Mouse (Mus musculus) CH12.LX (cell line): Measurements from ENCODE around the gene Odf3l2. TPM values are rescaled to one million over a fixed set of nuclear protein-coding genes. Genes with fewer than 3 reads are reported as not detected.

Experiments
- DNase-seq: peaks from one replicate; pipeline ENCODE4 v3.0.0-alpha.2; 2013; ENCODE audit errors: extremely low read depth
- H3K27ac ChIP-seq: 2 replicates; pipeline ENCODE4 v1.5.1; 2012; ENCODE audit warnings: low read depth, mild to moderate bottlenecking, control low read depth, moderate library complexity; ENCODE audit not compliant: insufficient read depth
- H3K27me3 ChIP-seq: replicated peaks from 2 replicates; pipeline ENCODE3; 2012; ENCODE audit warnings: inconsistent platforms
- H3K36me3 ChIP-seq, 2 experiments: replicated peaks in 1 of 2; 2 replicates each; pipeline versions ENCODE3 to v1.6.1; 2012; ENCODE audit warnings: inconsistent platforms in 1 of 2, low read length in 1 of 2, mild to moderate bottlenecking in 1 of 2, mixed read lengths in 1 of 2, moderate library complexity in 1 of 2; ENCODE audit not compliant: control insufficient read depth in 1 of 2, insufficient read depth in 1 of 2
- H3K4me1 ChIP-seq, 2 experiments: 2 replicates each; pipeline ENCODE4 v1.6.1; 2012; ENCODE audit warnings: inconsistent platforms in 1 of 2, moderate library complexity in 1 of 2; ENCODE audit not compliant: insufficient read depth in 2 of 2, control insufficient read depth in 1 of 2
- H3K4me2 ChIP-seq: 2 replicates; pipeline ENCODE4 v1.6.1; 2012; ENCODE audit warnings: low read depth, mild to moderate bottlenecking, control low read depth; ENCODE audit not compliant: poor library complexity, insufficient read depth, severe bottlenecking
- H3K4me3 ChIP-seq, 3 experiments: fragments of 150-350 bp in 1 of 3; sonication (generic) in 1 of 3; replicated peaks in 1 of 3; 2 replicates each; pipeline versions ENCODE3 to v1.5.1; 2011 to 2012; ENCODE audit warnings: low read depth in 2 of 3, low read length in 2 of 3, mild to moderate bottlenecking in 2 of 3, moderate library complexity in 2 of 3, control low read depth in 1 of 3, improper control_type of control experiment in 1 of 3, inconsistent platforms in 1 of 3, mixed read lengths in 1 of 3; ENCODE audit not compliant: poor library complexity in 1 of 3
- H3K79me2 ChIP-seq: replicated peaks from 2 replicates; pipeline ENCODE4 v1.6.1; 2012; ENCODE audit warnings: mild to moderate bottlenecking, moderate library complexity; ENCODE audit not compliant: control insufficient read depth, poor library complexity, insufficient read depth, severe bottlenecking; ENCODE audit errors: extremely low read depth
- H3K9ac ChIP-seq: 2 replicates; pipeline ENCODE4 v1.6.1; 2012; ENCODE audit warnings: low read depth, mild to moderate bottlenecking, control low read depth, moderate library complexity; ENCODE audit not compliant: insufficient read depth
- H3K9me3 ChIP-seq: replicated peaks from 2 replicates; pipeline ENCODE3; 2012; ENCODE audit warnings: low read length, inconsistent platforms, mixed read lengths
- CTCF ChIP-seq, 2 experiments: IDR thresholded peaks in 1 of 2; conservative IDR thresholded peaks in 1 of 2; 2 replicates each; pipeline ENCODE4 v1.5.1; 2011 to 2012; ENCODE audit warnings: low read depth in 2 of 2, low read length in 2 of 2, improper control_type of control experiment in 1 of 2, inconsistent platforms in 1 of 2, mild to moderate bottlenecking in 1 of 2, moderate library complexity in 1 of 2
- ELF1 ChIP-seq: IDR thresholded peaks from 2 replicates; pipeline ENCODE4 v1.6.1; 2014; ENCODE audit warnings: low read depth, mild to moderate bottlenecking, inconsistent platforms, low read length, improper control_type of control experiment
- EP300 ChIP-seq: IDR thresholded peaks from 2 replicates; pipeline ENCODE4 v1.6.1; 2011; ENCODE audit warnings: low read length, improper control_type of control experiment
- ETS1 ChIP-seq: conservative IDR thresholded peaks from 2 replicates; pipeline ENCODE4 v1.6.1; 2012; ENCODE audit warnings: low read depth, mild to moderate bottlenecking, inconsistent platforms, low read length, improper control_type of control experiment, moderate library complexity
- HCFC1 ChIP-seq: IDR thresholded peaks from 2 replicates; pipeline ENCODE4 v1.6.1; 2012; ENCODE audit warnings: low read depth, mild to moderate bottlenecking, inconsistent platforms, low read length, improper control_type of control experiment
- IRF4 ChIP-seq: IDR thresholded peaks from 2 replicates; pipeline ENCODE4 v1.6.1; 2014; ENCODE audit warnings: low read depth, mild to moderate bottlenecking, inconsistent platforms, low read length, improper control_type of control experiment
- JUN ChIP-seq: IDR thresholded peaks from 2 replicates; pipeline ENCODE4 v1.6.1; 2011; ENCODE audit warnings: low read depth, mild to moderate bottlenecking, low read length, improper control_type of control experiment, moderate library complexity; ENCODE audit not compliant: insufficient read depth
- JUND ChIP-seq: conservative IDR thresholded peaks from 2 replicates; pipeline ENCODE4 v1.6.1; 2011; ENCODE audit warnings: low read depth, low read length, improper control_type of control experiment
- KAT2A ChIP-seq: IDR thresholded peaks from 2 replicates; pipeline ENCODE4 v1.6.1; 2012; ENCODE audit warnings: low read length, improper control_type of control experiment, inconsistent platforms; ENCODE audit not compliant: insufficient replicate concordance
- MAX ChIP-seq: IDR thresholded peaks from 2 replicates; pipeline ENCODE4 v1.6.1; 2011; ENCODE audit warnings: low read length, improper control_type of control experiment
- MAZ ChIP-seq: IDR thresholded peaks from 2 replicates; pipeline ENCODE4 v1.6.1; 2012; ENCODE audit warnings: low read depth, mild to moderate bottlenecking, inconsistent platforms, low read length, improper control_type of control experiment, moderate library complexity
- MEF2A ChIP-seq: IDR thresholded peaks from 2 replicates; pipeline ENCODE4 v1.6.1; 2014; ENCODE audit warnings: low read depth, mild to moderate bottlenecking, inconsistent platforms, low read length, improper control_type of control experiment, borderline replicate concordance
- MXI1 ChIP-seq: IDR thresholded peaks from 2 replicates; pipeline ENCODE4 v1.6.1; 2011; ENCODE audit warnings: mild to moderate bottlenecking, low read depth, low read length, improper control_type of control experiment
- MYC ChIP-seq: IDR thresholded peaks from 2 replicates; pipeline ENCODE4 v1.6.1; 2011; ENCODE audit warnings: low read depth, mild to moderate bottlenecking, improper control_type of control experiment, low read length
- NELFE ChIP-seq: IDR thresholded peaks from 2 replicates; pipeline ENCODE4 v1.6.1; 2011; ENCODE audit warnings: low read depth, low read length, improper control_type of control experiment
- NRF1 ChIP-seq: IDR thresholded peaks from 2 replicates; pipeline ENCODE4 v1.6.1; 2014; ENCODE audit warnings: low read depth, mild to moderate bottlenecking, inconsistent platforms, low read length, improper control_type of control experiment, moderate library complexity
- PAX5 ChIP-seq: IDR thresholded peaks from 2 replicates; pipeline ENCODE4 v1.6.1; 2012; ENCODE audit warnings: low read length, inconsistent platforms, mixed read lengths
- POLR2A ChIP-seq: IDR thresholded peaks from 2 replicates; pipeline ENCODE4 v1.6.1; 2011; ENCODE audit warnings: low read depth, mild to moderate bottlenecking, improper control_type of control experiment, low read length
- SIN3A ChIP-seq: IDR thresholded peaks from 2 replicates; pipeline ENCODE4 v1.6.1; 2012; ENCODE audit warnings: low read length, improper control_type of control experiment, inconsistent platforms
- SMC3 ChIP-seq: IDR thresholded peaks from 2 replicates; pipeline ENCODE4 v1.6.1; 2011; ENCODE audit warnings: low read depth, low read length, improper control_type of control experiment
- TBP ChIP-seq: conservative IDR thresholded peaks from 2 replicates; pipeline ENCODE4 v1.6.1; 2011; ENCODE audit warnings: low read depth, low read length, improper control_type of control experiment
- TCF12 ChIP-seq: IDR thresholded peaks from 2 replicates; pipeline ENCODE4 v1.6.1; 2014; ENCODE audit warnings: low read depth, mild to moderate bottlenecking, inconsistent platforms, low read length, improper control_type of control experiment
- UBTF ChIP-seq: IDR thresholded peaks from 2 replicates; pipeline ENCODE4 v1.6.1; 2012; ENCODE audit warnings: low read depth, mild to moderate bottlenecking, inconsistent platforms, low read length, improper control_type of control experiment, moderate library complexity
- ZC3H11A ChIP-seq: IDR thresholded peaks from 2 replicates; pipeline ENCODE4 v1.6.1; 2012; ENCODE audit warnings: low read depth, mild to moderate bottlenecking, inconsistent platforms, low read length, improper control_type of control experiment
- ZMIZ1 ChIP-seq: IDR thresholded peaks from 2 replicates; pipeline ENCODE4 v1.6.1; 2012; ENCODE audit warnings: low read depth, mild to moderate bottlenecking, inconsistent platforms, low read length, improper control_type of control experiment
- ZNF384 ChIP-seq: IDR thresholded peaks from 2 replicates; pipeline ENCODE4 v1.6.1; 2012; ENCODE audit warnings: low read depth, low read length, improper control_type of control experiment, inconsistent platforms
- dilution Hi-C: fragments of 300-500 bp; cut with MboI; formaldehyde crosslinking; loops from 2 replicates; pipeline ENCODE4 v1.14.3; 2020; ENCODE audit warnings: low sequenced_read_pairs; ENCODE audit not compliant: extremely low pct_unique_long_range_greater_than_20kb, extremely low pct_ligation_motif_present
- in situ Hi-C: fragments of 300-500 bp; cut with MboI; formaldehyde crosslinking; loops from 3 replicates; pipeline ENCODE4 v1.14.3; 2019; ENCODE audit warnings: low sequenced_read_pairs, low pct_ligation_motif_present, low pct_unique_long_range_greater_than_20kb, mixed read lengths
- polyA plus RNA-seq: library from polyadenylated mRNA; unstranded; fragments of >175 nt; gene quantifications from 2 replicates; pipeline ENCODE4 v1.2.1, GENCODE M21; 2012; ENCODE audit warnings: low read depth; ENCODE audit not compliant: insufficient read length
- total RNA-seq, 2 experiments: library from RNA; depleted of rRNA; stranded (reverse); fragments of 300-350 nt in 1 of 2; fragments of >200 nt in 1 of 2; gene quantifications; 2 replicates each; pipeline ENCODE4 v1.2.3; 2012 to 2014

Gene Odf3l2
- total and polyA plus RNA-seq, 3 experiments: not detected

DNA sequence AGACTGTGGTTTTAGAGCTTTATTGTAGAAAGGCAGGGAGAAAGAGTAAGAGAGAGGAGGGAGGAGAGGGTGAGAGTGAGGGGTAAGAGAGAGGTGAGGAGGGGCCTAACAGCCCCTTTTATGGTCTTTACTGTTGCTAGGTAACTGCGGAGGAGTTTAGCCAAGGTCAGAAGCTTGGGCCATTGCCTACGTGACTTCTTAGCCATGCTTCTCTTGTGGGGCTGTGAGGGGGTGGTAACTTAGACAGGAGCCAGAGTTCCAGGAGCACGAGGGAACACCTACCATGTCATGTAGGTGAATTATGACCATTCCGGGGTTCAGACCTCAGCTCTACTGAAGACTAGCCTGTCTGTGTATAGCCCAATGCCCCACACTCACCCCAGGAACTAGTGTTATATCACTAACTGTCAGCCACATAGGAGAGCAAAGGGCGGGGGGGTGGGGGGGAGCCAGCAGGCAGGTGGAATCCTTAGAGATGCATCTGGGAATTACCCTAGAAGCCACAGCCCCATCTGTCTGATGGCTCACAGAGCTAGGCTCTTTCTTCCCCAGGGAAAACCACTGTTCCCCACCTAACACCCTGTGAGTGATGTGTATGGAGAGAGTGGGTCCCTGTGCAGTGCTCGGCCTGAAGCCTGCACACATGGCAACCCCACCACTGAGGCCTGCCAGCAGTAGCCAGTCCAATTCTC lies 26.0 kb upstream of the Odf3l2 start:
- Histone ChIP-seq H3K79me2 (0 out of 2 replicates have a peak, but pooled peaks cover 7% of the 10 kb centered on the region), H3K9ac (peak overlapping the region; percentile 98), H3K4me2 (peak overlapping the region; percentile 82), H3K27ac (peak overlapping the region; percentile 70), H3K4me1 (peaks cover 12 to 41% of the 10 kb centered on the region in 2 experiments), H3K27me3 (no peaks in the 10 kb centered on the region), H3K9me3 (no peaks in the 10 kb centered on the region), H3K36me3 (peaks cover 12 to 52% of the 10 kb centered on the region in 2 experiments), H3K4me3 (peak overlapping the region in 2 of 3 experiments; percentile 95 to 97)
- peak; percentile 81 for DNase-seq
- in situ Hi-C loops: no loop called here
- peak; percentile 59 for TF ChIP-seq TCF12
- TF ChIP-seq MYC: 0 out of 2 replicates have a peak, but pooled peaks have one; percentile 32
- TF ChIP-seq ZMIZ1: peak; percentile 47; the same call in 1 of the 2 replicates
- TF ChIP-seq EP300: peak; percentile 44; the same call in 1 of the 2 replicates
- TF ChIP-seq ZNF384: no peak
- TF ChIP-seq MAX: peak; percentile 75
- 0 out of 2 replicates have a peak, but pooled peaks have one; percentile 29 for TF ChIP-seq TBP
- TF ChIP-seq SMC3: no peak
- peak; percentile 43; the same call in 1 of the 2 replicates for TF ChIP-seq SIN3A
- no peak; the same call in 1 of the 2 replicates for TF ChIP-seq MEF2A
- peak; percentile 60 for TF ChIP-seq ETS1
- TF ChIP-seq UBTF: 0 out of 2 replicates have a peak, but pooled peaks have one; percentile 7
- TF ChIP-seq KAT2A: 0 out of 2 replicates have a peak, but pooled peaks have one; percentile 22
- dilution Hi-C loops: no loop called here

- no peaks in the 10 kb centered on the region for H3K9me3 ChIP-seq
- H3K4me2 ChIP-seq: peak overlapping the region; percentile 82
- peaks cover 5 to 48% of the 10 kb centered on the region in 2 experiments for H3K36me3 ChIP-seq
- peak overlapping the region; percentile 98 for H3K9ac ChIP-seq
- H3K79me2 ChIP-seq: peaks cover 11% of the 10 kb centered on the region; the same call in 1 of the 2 replicates
- dilution Hi-C loops (no loop called here), in situ Hi-C loops (no loop called here)
- DNase-seq: peak; percentile 49
- H3K27ac ChIP-seq: peak overlapping the region; percentile 78
- peak overlapping the region; percentile 95 to 97 (median 97) for H3K4me3 ChIP-seq
- H3K4me1 ChIP-seq: peaks cover 23 to 54% of the 10 kb centered on the region in 2 experiments
- no peaks in the 10 kb centered on the region for H3K27me3 ChIP-seq
- TF ChIP-seq NRF1 (peak; percentile 38; the same call in 1 of the 2 replicates), JUN (no peak), MXI1 (peak; percentile 80), MEF2A (0 out of 2 replicates have a peak, but pooled peaks have one; percentile 7), CTCF (conservative IDR thresholded peaks at IDR 0.05 in 1 of 2, IDR thresholded peaks at IDR 0.05 in 1 of 2; ENCODE audit: low read depth in 2 of 2, low read length in 2 of 2) (no peak), TCF12 (peak; percentile 17), EP300 (no peak), SIN3A (peak; percentile 28; the same call in 1 of the 2 replicates), ETS1 (no peak), PAX5 (no peak), ZC3H11A (no peak), MYC (peak; percentile 60; the same call in 1 of the 2 replicates), NELFE (peak; percentile 22; the same call in 1 of the 2 replicates), UBTF (no peak), ELF1 (no peak), TBP (peak; percentile 56; the same call in 1 of the 2 replicates), MAZ (no peak), IRF4 (0 out of 2 replicates have a peak, but pooled peaks have one; percentile 13), HCFC1 (peak; percentile 21; the same call in 1 of the 2 replicates), JUND (no peak), POLR2A (peak; percentile 51; the same call in 1 of the 2 replicates), MAX (peak; percentile 66; the same call in 1 of the 2 replicates)
These were observed 24.7 kb upstream of the Odf3l2 start for GRCm38 (mm10) chr10:79670071-79670888.
